15 mouse cellular contexts compared by ENCODE assay signal in genomic region chr1:160843671-160844070, GRCm38 (mm10). TPM values are rescaled to one million over a fixed set of nuclear protein-coding genes. Genes with fewer than 3 reads are reported as not detected.
DNase-seq lines count a peak whose midpoint lies in the region; ATAC-seq and TF ChIP-seq lines count a peak whose summit lies in the region.
"Had no signal": no experiment of that assay in that cellular context is flagged by ENCODE, and none has a peak within 500 bp of the region (broad histone marks: within the 10 kb centered on the region; RNA-seq: fewer than 3 reads in every experiment).

No protein-coding gene starts in this region.

- no peak for TF ChIP-seq EP300 in lung, postnatal 0 days (IDR thresholded peaks at IDR 0.05)

- H3K9ac ChIP-seq in heart, embryonic 13.5 days = no peak overlapping the region
- H3K9ac ChIP-seq in lung, postnatal 0 days (replicated peaks; ENCODE audit: low read depth) = no peak overlapping the region
- H3K9ac ChIP-seq: embryonic facial prominence, embryonic 15.5 days; limb, embryonic 15.5 days had no signal

- no peak overlapping the region for H3K4me3 ChIP-seq in heart, embryonic 13.5 days
- no peak overlapping the region for H3K4me3 ChIP-seq in lung, postnatal 0 days (ENCODE audit: low read depth, low read length)
- H3K4me3 ChIP-seq: embryonic facial prominence, embryonic 15.5 days; heart, embryonic 10.5 days; limb, embryonic 15.5 days had no signal

- ATAC-seq in heart, embryonic 13.5 days (ENCODE audit: extremely low read depth, insufficient number of reproducible peaks, low FRiP score, low TSS enrichment) = no peak
- no peak for ATAC-seq in lung, postnatal 0 days
- ATAC-seq in megakaryocyte progenitor cell, adult 5-6 weeks (replicated peaks; ENCODE audit: poor library complexity) = peak; percentile 74
- ATAC-seq: hindbrain, embryonic 16.5 days had no signal

- H3K9me3 ChIP-seq in heart, embryonic 13.5 days = no peaks in the 10 kb centered on the region
- H3K9me3 ChIP-seq in lung, postnatal 0 days (ENCODE audit: low read length) = no peaks in the 10 kb centered on the region
- H3K9me3 ChIP-seq: embryonic facial prominence, embryonic 15.5 days; heart, embryonic 10.5 days; limb, embryonic 15.5 days had no signal

- no peak overlapping the region for H3K4me2 ChIP-seq in heart, embryonic 13.5 days
- H3K4me2 ChIP-seq in lung, postnatal 0 days (replicated peaks; ENCODE audit: low read depth, low read length) = no peak overlapping the region
- H3K4me2 ChIP-seq: embryonic facial prominence, embryonic 15.5 days; limb, embryonic 15.5 days had no signal

- 0 out of 2 replicates have a peak overlapping the region, but pooled peaks have one; percentile 32 for H3K27ac ChIP-seq in heart, embryonic 13.5 days (replicated peaks)
- H3K27ac ChIP-seq in lung, postnatal 0 days (ENCODE audit: low read length) = no peak overlapping the region
- H3K27ac ChIP-seq: embryonic facial prominence, embryonic 15.5 days; heart, embryonic 10.5 days; limb, embryonic 15.5 days had no signal

- 0 out of 2 replicates have a peak, but pooled peaks have one; percentile 8 for TF ChIP-seq CTCF in lung, postnatal 0 days (IDR thresholded peaks at IDR 0.05)

- no peak for DNase-seq in heart, adult 18-20 months
- DNase-seq in lung, postnatal 0 days (ENCODE audit: low spot score) = no peak
- DNase-seq in lung, postnatal 14 days = no peak
- DNase-seq in c-Kit-negative CD71-positive TER-119-positive erythroid progenitor cells, embryonic 14.5 days (ENCODE audit: low read depth, low spot score) = peak; percentile 41
- no peak for DNase-seq in ovary, postnatal 36 days (ENCODE audit: low spot score)
- no peak for DNase-seq in urinary bladder, postnatal 10 days (ENCODE audit: low spot score)
- DNase-seq: cerebellum, postnatal 25 days; midbrain, embryonic 14.5 days; right cerebral cortex, postnatal 25 days had no signal

- H3K4me1 ChIP-seq in heart, embryonic 13.5 days = peaks cover 9% of the 10 kb centered on the region
- H3K4me1 ChIP-seq in lung, postnatal 0 days (ENCODE audit: insufficient read depth, low read depth, low read length) = no peaks in the 10 kb centered on the region
- H3K4me1 ChIP-seq: embryonic facial prominence, embryonic 15.5 days; limb, embryonic 15.5 days had no signal

- 83% methylated on average over 6 of the region's 6 CpGs for WGBS in heart, embryonic 13.5 days
- 79% methylated on average over 6 of the region's 6 CpGs for WGBS in lung, postnatal 0 days

- no peaks in the 10 kb centered on the region for H3K27me3 ChIP-seq in heart, embryonic 13.5 days (replicated peaks)
- H3K27me3 ChIP-seq in lung, postnatal 0 days (replicated peaks; ENCODE audit: insufficient read depth, low read length) = no peaks in the 10 kb centered on the region
- H3K27me3 ChIP-seq: embryonic facial prominence, embryonic 15.5 days; limb, embryonic 15.5 days had no signal

- H3K36me3 ChIP-seq in heart, embryonic 13.5 days = no peaks in the 10 kb centered on the region
- no peaks in the 10 kb centered on the region for H3K36me3 ChIP-seq in lung, postnatal 0 days (ENCODE audit: insufficient read depth, low read length)
- H3K36me3 ChIP-seq: embryonic facial prominence, embryonic 15.5 days; heart, embryonic 10.5 days; limb, embryonic 15.5 days had no signal

RNA-seq across cellular contexts. Expression of gene Rabgap1l, which starts 50.7 kb away (rescaled TPM):
- 63.6 and 73.2 TPM in 2 replicates for polyA plus RNA-seq in heart, embryonic 13.5 days (2015; fragmentation: Nextera tagmentation; extraction: Ambion mirVana)
- total RNA-seq in heart, adult 18-20 months (2021) = 10 to 100 TPM; 66.6 to 73.2 TPM
- polyA plus RNA-seq in lung, postnatal 0 days (2015; fragmentation: Nextera tagmentation; extraction: Ambion mirVana) = 31.4 and 42.0 TPM in 2 replicates
- total RNA-seq in megakaryocyte progenitor cell, adult 5-6 weeks (2015) = 122 and 143 TPM in 2 replicates
- total RNA-seq in megakaryocyte progenitor cell, adult 5-6 weeks (2017) = 149 and 173 TPM in 2 replicates
